Mouse (Mus musculus) lung, postnatal 14 days (tissue): Measurements from ENCODE around the gene Micu2.
"Not testable (repeated sequence)": the region's sequence is repeated elsewhere in the genome, so short reads cannot be mapped to it uniquely, and the experiment has no call there.

Experiments
- DNase-seq: peaks from one replicate; pipeline ENCODE4 v3.0.0; 2021

Gene Micu2

DNA sequence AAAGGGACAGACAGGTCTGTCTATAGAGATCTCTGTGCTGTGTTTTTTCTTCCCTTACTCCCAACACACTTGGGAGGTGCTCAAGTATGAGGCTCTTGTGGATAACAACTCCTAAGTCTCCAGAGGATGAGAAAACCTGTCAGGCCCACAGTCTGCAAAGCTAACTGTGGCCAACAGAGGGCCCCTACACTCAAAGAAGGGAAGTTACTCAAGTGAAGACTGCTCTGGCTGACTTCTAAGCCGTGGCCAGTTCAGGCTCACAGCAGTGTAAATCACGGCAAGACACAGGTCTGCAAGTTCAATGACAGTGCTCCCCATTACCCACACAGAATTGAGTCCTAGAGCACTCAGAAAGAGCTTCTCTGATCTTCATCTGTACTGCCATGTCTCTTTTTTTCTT, 48.0 kb downstream of the Micu2 start:
- DNase-seq: peak; percentile 18

- DNase-seq: no peak
Measured at GRCm38 (mm10) chr14:57945834-57946233, 53.2 kb downstream of the Micu2 start.

- DNase-seq: no peak
Measured at GRCm38 (mm10) chr14:57937297-57937696, 61.8 kb downstream of the Micu2 start.

DNA sequence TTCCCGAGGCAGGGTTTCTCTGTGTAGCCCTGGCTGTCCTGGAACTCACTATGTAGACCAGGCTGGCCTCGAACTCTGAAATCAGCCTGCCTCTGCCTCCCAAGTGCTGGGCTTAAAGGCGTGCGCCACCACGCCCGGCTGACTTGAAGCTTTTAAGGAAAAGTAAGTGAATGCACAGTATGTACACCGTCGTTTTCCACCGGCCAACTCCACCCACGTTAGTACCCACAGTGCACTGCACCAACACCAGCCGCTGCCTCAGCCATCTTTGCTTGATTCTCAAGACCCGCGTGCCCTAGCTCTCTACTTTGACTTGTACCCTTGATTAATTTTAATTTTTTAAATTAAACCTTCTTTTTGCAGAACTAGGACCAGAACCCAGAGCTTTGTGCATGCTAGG, 64.4 kb downstream of the Micu2 start:
- DNase-seq: no peak

DNA sequence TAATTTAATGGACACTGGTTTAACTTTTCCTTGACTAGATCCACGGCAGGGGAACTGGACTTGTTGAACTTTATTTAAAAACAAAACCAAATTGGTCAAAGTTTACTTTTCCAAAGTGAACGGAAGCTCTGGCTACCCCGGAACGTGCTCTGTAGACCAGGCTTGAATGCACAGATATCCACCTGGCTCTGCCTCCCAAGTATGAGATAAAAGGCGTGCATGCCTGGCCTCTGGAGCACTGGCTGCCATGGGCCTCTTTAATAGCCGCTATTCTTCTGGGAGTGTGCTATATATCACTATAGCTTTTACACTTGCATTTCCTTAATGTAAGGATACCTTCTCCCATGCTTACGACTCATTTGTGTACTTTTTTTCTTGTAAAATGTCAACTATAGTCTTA, 65.5 kb downstream of the Micu2 start:
- no peak for DNase-seq

DNA sequence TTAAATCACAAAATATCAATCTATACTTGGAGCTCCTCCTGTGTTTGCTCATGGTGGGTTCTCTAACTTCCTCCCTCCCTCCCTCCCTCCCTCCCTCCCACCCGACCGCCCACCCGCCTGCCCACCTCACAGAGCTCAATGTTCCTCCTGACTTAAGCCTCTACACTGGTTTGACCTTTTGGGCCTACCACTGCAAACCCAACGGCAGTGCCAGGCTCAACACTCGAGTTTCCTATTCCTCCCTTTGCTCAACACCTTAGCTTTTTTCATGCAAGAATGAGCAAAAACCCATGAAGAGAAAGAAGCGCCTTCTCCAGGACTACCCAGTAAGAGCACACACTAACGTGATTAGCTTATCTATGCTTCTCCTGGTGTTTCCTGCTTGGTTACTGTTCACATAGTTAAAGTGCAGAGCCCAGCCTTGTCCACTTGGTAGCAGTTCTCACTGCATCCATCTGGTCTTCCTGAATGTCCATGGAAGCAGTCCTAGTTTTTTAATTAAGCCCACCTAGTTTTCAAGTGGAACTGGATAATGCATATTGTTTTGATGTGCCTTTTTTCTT, 66.1 kb downstream of the Micu2 start:
- DNase-seq: no peak

DNA sequence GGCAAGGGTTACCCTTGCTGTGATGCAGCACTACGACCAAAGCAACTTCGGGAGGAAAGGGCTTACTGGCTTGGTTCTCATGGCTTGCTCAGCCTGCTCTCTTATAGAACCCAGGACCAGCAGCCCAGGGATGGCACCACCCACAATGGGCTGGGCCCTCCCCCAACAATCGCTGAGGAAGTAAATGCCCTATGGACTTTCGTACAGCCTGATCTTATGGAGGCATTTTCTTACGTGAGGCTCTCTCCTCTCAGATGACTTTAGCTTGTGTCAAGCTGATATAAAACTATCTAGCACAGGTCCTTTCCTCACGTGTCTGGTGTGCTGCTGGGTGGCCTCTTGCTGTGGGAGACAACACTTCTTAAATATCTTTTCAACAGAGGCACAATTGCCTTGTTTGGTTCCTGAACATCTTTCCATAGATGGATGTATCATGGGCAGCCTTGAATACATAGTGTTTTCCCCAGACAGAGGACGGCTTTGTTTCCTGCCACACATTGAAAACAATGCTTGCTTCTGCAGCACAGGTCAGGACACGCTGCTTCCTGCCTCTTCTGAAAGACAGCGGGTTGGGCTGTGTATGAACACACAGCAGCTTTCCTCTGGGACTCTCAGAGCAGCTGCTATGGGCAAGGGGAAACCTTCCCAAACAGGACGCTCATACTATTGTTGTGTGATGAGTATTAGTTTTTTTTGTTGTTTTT, 77.5 kb downstream of the Micu2 start:
- DNase-seq: peak; percentile 15

DNA sequence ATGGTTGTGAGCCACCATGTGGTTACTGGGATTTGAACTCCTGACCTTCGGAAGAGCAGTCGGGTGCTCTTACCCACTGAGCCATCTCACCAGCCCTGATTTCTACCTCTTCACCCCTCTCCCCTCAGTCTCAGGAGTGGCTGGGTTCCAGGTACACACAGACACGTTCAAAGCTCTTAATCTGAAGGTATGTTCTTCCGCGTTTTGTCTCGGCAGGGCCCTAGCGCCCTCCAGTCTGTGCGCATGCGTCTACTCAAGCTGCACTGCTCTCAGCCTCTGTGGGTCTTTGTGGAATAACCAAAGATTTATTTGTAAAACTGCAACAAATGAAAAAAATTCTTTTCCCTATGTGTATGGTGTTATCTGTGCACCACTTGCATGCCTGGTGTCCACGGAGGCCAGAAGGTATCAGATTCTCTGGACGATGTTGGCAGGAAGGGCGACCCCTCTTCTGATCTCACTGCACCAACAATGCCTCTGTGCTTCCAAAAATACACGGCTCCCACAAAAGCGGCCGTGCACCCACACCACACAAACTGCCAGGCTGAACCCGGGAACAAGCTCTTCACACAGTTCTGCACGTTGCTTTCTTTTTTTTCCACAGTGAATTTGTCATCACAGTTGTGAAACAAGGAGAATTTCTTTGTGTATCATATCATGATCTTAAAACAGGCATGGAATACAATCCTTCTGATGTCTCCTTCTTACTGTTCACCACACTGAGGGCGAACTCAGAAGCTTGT, 78.3 kb downstream of the Micu2 start:
- DNase-seq: no peak

DNA sequence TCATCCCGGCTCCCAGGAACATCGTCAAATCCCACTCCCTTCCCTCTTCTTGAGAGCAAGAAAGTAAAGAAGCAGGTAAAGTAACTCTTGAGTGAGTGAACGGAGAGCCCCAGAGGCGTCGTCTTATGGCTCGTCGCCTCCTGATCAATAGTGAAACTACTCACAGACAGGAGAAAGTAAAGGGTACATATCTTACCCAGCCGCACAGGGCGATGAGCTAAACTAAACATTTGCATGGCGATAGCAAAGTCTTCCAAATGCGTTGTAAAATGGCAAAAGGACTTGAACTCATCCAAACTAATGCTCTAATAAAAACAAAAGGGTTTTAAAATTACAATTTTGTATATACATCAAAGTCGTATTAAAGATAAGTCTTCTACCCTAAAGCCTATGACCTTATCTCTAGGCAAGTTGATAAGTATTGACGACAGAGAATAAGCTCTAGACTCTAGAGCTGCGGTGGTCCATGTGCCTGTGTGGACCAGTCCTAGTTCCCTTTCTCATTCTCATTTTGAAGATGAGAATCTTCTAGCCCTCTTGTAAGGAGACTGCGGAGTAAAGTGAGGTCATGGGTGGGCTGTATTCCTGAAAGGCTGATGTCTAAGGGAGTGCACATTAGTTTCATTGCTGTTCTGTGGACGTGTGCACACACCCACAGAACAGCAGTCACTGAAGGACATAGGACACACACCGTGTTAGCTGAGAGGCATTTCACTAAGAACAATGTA, 79.8 kb downstream of the Micu2 start:
- DNase-seq: no peak

- DNase-seq: no peak
Measured at GRCm38 (mm10) chr14:57915341-57915740, 83.7 kb downstream of the Micu2 start.

GRCm38 (mm10) chr14:57912211-57913007, 86.7 kb downstream of the Micu2 start:
- DNase-seq: not testable (repeated sequence)

DNA sequence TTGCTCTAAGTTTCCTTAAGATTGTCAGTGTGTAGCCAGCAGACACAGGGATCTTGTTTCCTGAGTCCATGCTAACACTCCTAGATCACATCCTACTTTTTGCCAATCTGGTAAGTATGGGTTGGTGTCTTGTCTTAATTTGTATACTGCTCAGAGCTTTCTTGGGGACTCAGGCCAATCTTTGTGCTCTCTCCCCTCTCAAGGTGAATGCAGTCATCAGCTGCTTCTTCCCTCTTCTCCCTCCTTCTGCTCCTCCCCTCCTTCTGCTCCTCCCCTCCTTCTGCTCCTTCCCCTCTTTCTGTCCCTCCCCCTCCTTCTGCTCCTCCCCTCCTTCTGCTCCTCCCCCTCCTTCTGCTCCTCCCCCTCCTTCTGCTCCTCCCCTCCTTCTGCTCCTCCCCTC, 87.3 kb downstream of the Micu2 start:
- DNase-seq: not testable (repeated sequence)

DNA sequence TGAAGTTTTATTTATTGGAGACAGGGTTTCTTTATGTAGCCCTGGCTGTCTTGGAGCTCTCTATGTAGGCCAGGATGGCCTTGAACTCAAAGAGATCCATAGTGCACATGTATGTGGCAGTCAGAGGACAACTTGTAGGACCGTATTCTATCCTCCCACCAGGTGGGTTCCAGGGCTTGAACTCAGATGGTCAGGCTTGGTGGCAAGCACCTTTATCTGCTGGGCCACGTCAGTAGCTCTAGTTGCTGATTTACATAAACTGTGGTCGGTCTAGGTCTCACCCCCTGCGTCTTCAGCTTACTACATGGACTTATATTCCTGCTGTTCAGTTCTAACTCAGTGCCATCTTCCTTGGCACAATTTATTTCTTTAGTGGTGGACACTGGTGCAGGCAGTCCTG, 87.7 kb downstream of the Micu2 start:
- no peak for DNase-seq

DNA sequence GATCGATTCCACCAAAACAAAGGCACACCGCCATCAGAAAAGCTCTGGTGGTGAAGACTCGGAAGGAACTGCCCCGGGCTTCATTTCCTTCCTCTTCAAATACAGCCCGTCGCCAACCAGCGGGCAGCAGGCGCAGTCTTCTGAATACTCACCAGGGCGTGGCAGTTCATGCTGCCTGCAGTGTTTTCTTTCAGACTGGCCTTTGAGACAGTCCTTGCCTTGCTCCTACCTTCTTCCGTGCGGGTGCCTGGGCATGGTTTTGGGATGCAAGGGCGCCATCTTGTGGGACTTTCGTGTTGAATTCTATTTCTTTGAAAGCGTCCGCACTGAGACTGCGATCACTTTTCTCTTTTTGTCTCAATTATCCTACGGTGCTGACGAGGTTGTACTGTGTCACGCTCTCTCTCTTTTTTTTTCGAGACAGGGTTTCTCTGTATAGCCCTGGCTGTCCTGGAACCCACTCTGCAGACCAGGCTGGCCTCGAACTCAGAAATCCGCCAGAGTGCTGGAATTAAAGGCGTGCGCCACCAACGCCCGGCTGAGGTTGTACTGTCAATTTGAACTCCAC, 88.5 kb downstream of the Micu2 start:
- DNase-seq: peak; percentile 89

- DNase-seq: no peak
Measured at GRCm38 (mm10) chr14:57909297-57909696, 89.8 kb downstream of the Micu2 start.

GRCm38 (mm10) chr14:57908431-57908830, 90.6 kb downstream of the Micu2 start:
- no peak for DNase-seq

DNA sequence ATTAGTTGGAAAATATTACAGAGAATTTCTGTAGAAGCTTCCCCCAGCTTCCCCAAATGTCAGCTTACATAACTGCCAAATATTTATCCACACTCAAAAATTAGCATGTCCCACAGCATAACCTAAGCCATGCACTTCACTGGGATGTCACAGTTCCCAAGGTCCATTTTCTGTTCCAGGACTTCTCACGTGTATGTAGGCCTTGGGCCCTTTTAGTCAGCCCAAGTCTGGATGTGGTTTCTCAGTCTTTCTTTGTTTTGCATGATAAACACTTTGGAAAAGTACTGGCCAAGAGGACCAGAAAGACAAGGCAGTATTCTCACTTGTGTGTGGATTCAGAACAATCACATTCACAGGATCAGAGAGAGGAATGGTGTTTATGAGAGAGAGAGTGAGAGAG, 97.1 kb downstream of the Micu2 start:
- no peak for DNase-seq

- DNase-seq: no peak
Measured at GRCm38 (mm10) chr14:57896882-57897281, 102.2 kb downstream of the Micu2 start.

DNA sequence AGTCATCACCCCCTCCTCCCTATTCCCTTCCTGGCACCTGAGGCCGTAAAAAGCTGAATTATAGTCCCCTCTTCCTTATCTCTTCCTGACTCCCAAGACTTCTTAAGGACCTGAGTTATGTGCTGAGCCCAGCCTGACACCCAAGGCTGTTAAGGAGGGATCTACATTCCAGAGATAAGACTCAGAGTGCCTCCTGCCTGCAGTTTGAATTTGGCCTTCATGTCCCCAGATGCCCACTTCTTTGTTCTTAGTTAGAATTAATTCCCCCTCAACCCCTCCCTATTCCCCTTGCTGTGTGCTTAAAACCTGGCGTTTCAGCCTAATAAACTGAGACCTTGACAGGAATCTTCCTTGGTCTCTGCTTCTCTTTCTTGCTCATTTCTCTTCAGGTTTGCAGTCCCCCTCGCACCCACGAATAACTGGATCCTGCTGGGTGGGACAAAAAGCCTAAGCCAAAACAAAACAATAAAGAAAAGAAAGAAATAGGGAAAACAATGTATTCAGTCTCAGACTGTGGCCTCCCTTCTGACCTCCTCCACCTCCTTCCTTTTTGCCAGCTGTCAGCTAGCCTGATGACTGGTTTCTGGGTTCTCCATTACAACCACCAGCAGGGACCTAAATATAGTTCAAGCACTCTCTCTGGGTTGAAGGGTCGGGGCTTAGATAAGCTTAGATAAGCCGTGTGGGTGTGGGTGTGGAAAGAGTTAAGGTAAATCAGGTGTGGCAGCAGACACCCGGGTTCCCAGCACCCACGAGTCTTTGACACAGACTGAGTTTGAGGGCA, 102.8 kb downstream of the Micu2 start:
- DNase-seq: not testable (repeated sequence)

- no peak for DNase-seq
Measured at GRCm38 (mm10) chr14:57894346-57894745, 104.7 kb downstream of the Micu2 start.

- DNase-seq: no peak
Measured at GRCm38 (mm10) chr14:57892961-57893360, 106.1 kb downstream of the Micu2 start.
